Mouse (Mus musculus) stomach, postnatal 0 days (tissue): ENCODE measurements around the gene Lypd1.

Experiments used
- CTCF ChIP-seq: IDR thresholded peaks from 2 replicates; pipeline ENCODE4 v1.5.1; 2016; ENCODE audit warnings: antibody characterized with exemption, low read depth, mild to moderate bottlenecking, moderate library complexity
- EP300 ChIP-seq: optimal IDR thresholded peaks from 2 replicates; pipeline ENCODE3; 2016; ENCODE audit warnings: antibody characterized with exemption

DNA sequence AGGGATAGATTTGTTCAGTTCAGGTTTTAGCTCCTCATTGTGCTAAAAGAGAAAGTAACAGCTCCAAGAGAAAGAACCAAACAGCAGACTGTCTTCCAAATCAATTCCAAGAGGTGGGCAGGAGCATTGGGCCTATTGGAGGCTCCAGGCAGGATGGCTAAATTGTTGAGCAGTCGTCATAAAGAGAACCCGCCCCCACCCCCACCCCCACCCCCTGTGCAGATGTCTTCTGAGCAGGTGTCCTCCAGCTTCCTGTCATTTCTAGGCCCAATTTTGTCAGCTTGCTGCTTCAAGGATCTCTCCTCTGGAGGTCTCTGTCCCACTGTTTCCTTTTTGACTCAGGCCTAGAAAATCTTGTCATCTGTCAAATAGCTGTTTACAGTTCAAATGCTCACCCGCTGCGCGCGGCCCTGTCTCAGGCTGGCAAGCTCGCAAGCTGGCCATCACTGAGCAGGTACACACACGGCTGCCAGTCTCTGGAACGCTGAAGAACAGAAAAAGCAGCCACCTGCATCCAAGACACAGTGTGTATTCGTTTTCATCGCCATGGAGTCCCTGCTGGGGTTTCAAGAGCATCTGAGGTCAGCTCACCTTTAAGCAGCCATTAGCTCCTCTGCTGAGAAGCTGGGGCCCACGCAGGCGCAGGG lies 73.0 kb downstream of the Lypd1 start:
- TF ChIP-seq EP300 = no peak
- TF ChIP-seq CTCF = no peak
